Mouse (Mus musculus) testis, postnatal 10 days (tissue): ENCODE data around the gene Trp53.
"Not testable (repeated sequence)": the region's sequence is repeated elsewhere in the genome, so short reads cannot be mapped to it uniquely, and the experiment has no call there.

ENCODE experiments used
- DNase-seq: peaks from one replicate; pipeline ENCODE4 v3.0.0; 2021; ENCODE audit warnings: low spot score

Gene Trp53

GRCm38 (mm10) chr11:69624339-69624738 lies 44.2 kb downstream of the Trp53 start:
- not testable (repeated sequence) for DNase-seq

- peak; percentile 88 for DNase-seq
Measured at GRCm38 (mm10) chr11:69628286-69628685, 48.1 kb downstream of the Trp53 start.

- peak; percentile 31 for DNase-seq
Measured at GRCm38 (mm10) chr11:69629802-69630201, 49.6 kb downstream of the Trp53 start.

- DNase-seq = peak; percentile 100
Measured at GRCm38 (mm10) chr11:69632284-69633089, 52.3 kb downstream of the Trp53 start, which contains the start of gene Fxr2. Gene Fxr2 (plus strand): TSS chr11:69632990.

GRCm38 (mm10) chr11:69633128-69633866 lies 53.1 kb downstream of the Trp53 start:
- peak; percentile 81 for DNase-seq

GRCm38 (mm10) chr11:69635471-69635870 lies 55.3 kb downstream of the Trp53 start:
- no peak for DNase-seq
